Mouse (Mus musculus): ENCODE data around the gene Olfr1513. TPM values are rescaled to one million over a fixed set of nuclear protein-coding genes. Genes with fewer than 3 reads are reported as not detected.

Gene Olfr1513
- not detected in 2 replicates for polyA plus RNA-seq (2012; rRNA removed)

GRCm38 (mm10) chr14:52356308-52356707, at the start of gene Olfr1513:
TSS of gene Olfr1513 (minus strand) at chr14:52356408.

GRCm38 (mm10) chr14:52397279-52397678, 41.1 kb upstream of the Olfr1513 start, which contains the start of gene Olfr1511:
TSS of gene Olfr1511 (minus strand) at chr14:52397379.

GRCm38 (mm10) chr14:52379068-52379467, 22.9 kb upstream of the Olfr1513 start, which contains the start of gene Olfr1512:
TSS of gene Olfr1512 (minus strand) at chr14:52379168.

GRCm38 (mm10) chr14:52327910-52328812, 28.0 kb downstream of the Olfr1513 start, which contains the start of gene Sall2:
TSS of gene Sall2 (minus strand) at chr14:52328762.

GRCm38 (mm10) chr14:52304644-52305271, 51.5 kb downstream of the Olfr1513 start, which contains the start of gene Mettl3:
TSS of gene Mettl3 (minus strand) at chr14:52305128.

Other genes starting within 250 kb of the Olfr1513 start
- gene Rpgrip1, start 245.7 kb downstream of the Olfr1513 start, polyA plus RNA-seq (2012; rRNA removed) = 0.65 and 4.2 TPM in 2 replicates
- gene Supt16, start 159.0 kb downstream of the Olfr1513 start, polyA plus RNA-seq (2012; rRNA removed) = 4.6 and 5.1 TPM in 2 replicates
- gene Chd8, start 98.6 kb downstream of the Olfr1513 start, polyA plus RNA-seq (2012; rRNA removed) = 20.4 and 20.8 TPM in 2 replicates
- gene Tox4, start 77.3 kb downstream of the Olfr1513 start, polyA plus RNA-seq (2012; rRNA removed) = 19.3 and 25.7 TPM in 2 replicates
- gene Rab2b, start 76.9 kb downstream of the Olfr1513 start, polyA plus RNA-seq (2012; rRNA removed) = 3.2 TPM in 2 replicates
- gene Mettl3, start 51.3 kb downstream of the Olfr1513 start, polyA plus RNA-seq (2012; rRNA removed) = 14.6 and 19.4 TPM in 2 replicates
- 2.3 and 2.4 TPM in 2 replicates for gene Sall2, start 27.6 kb downstream of the Olfr1513 start, polyA plus RNA-seq (2012; rRNA removed)
- gene Olfr1512, start 22.8 kb upstream of the Olfr1513 start, polyA plus RNA-seq (2012; rRNA removed) = not detected in 2 replicates
- gene Olfr1511, start 41.0 kb upstream of the Olfr1513 start, polyA plus RNA-seq (2012; rRNA removed) = not detected in 2 replicates
- gene Olfr1510, start 58.0 kb upstream of the Olfr1513 start, polyA plus RNA-seq (2012; rRNA removed) = not detected in 2 replicates
- not detected in 2 replicates for gene Olfr1509, start 86.6 kb upstream of the Olfr1513 start, polyA plus RNA-seq (2012; rRNA removed)
- gene Olfr1508, start 111.1 kb upstream of the Olfr1513 start, polyA plus RNA-seq (2012; rRNA removed) = not detected in 2 replicates
- not detected in 2 replicates for gene Olfr1507, start 139.3 kb upstream of the Olfr1513 start, polyA plus RNA-seq (2012; rRNA removed)

Data from colon, adult 2 months (tissue).